Mouse (Mus musculus) neural tube, embryonic 12.5 days (tissue): ENCODE measurements at regions not wholly inside any gene's neighbourhood (a gene's known extent, or its start where the extent isn't known, plus 50 kb on each side); places are given as distances from the start of the nearest gene placed in this dataset.

Experiments used
- ATAC-seq: fragments of 200-750 bp; cut with Nextera tagmentation; 2 replicates; pipeline ENCODE4 v1.8.0; 2017; ENCODE audit warnings: low read depth, mild to moderate bottlenecking, moderate TSS enrichment, moderate library complexity; ENCODE audit not compliant: low FRiP score
- H3K27ac ChIP-seq: fragments of 300-500 bp; sonication (generic); 2 replicates; pipeline ENCODE4 v1.5.1; 2016
- H3K27me3 ChIP-seq: fragments of 300-500 bp; sonication (generic); replicated peaks from 2 replicates; pipeline ENCODE4 v1.6.1; 2016; ENCODE audit warnings: mild to moderate bottlenecking
- H3K36me3 ChIP-seq: fragments of 300-500 bp; sonication (generic); 2 replicates; pipeline ENCODE4 v1.6.1; 2016; ENCODE audit warnings: mild to moderate bottlenecking
- H3K4me1 ChIP-seq: fragments of 300-500 bp; sonication (generic); 2 replicates; pipeline ENCODE4 v1.6.1; 2016
- H3K4me2 ChIP-seq: fragments of 300-500 bp; sonication (generic); replicated peaks from 2 replicates; pipeline ENCODE4 v1.6.1; 2016; ENCODE audit warnings: mild to moderate bottlenecking
- H3K4me3 ChIP-seq: fragments of 300-500 bp; sonication (generic); 2 replicates; pipeline ENCODE4 v1.5.1; 2016
- H3K9ac ChIP-seq: fragments of 300-500 bp; sonication (generic); 2 replicates; pipeline ENCODE4 v1.6.1; 2016; ENCODE audit warnings: mild to moderate bottlenecking
- H3K9me3 ChIP-seq: fragments of 300-500 bp; sonication (generic); 2 replicates; pipeline ENCODE4 v1.6.1; 2016; ENCODE audit warnings: mild to moderate bottlenecking
- WGBS: fragments of 180-500 bp; shearing (Covaris S2); methylation state at CpG from one replicate; pipeline ENCODE4 v1.1.7; 2016; 5-methylcytosine and 5-hydroxymethylcytosine counted together

DNA sequence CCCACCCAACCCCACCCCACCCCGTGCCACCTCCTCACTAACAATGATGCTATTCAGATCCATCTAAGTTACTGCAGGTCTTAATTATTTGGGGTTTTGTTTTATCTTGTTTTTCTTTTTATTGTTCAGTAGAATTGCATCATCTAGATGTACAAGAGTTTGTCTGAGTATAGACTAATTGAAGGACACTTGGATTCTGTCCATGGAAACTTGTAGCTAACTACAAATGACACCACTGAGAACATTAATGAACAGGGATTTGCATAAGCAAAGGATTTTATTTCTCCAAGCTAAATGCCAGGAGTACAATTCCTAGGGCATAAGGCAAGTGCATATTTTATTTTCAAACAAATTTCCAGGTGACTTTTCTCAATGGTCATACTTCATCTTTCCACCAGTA is 318.4 kb upstream of the Slc7a11 start:
- 0% methylated on average over 1 of the region's 1 CpGs for WGBS
- H3K27me3 ChIP-seq, result no peaks in the 10 kb centered on the region

DNA sequence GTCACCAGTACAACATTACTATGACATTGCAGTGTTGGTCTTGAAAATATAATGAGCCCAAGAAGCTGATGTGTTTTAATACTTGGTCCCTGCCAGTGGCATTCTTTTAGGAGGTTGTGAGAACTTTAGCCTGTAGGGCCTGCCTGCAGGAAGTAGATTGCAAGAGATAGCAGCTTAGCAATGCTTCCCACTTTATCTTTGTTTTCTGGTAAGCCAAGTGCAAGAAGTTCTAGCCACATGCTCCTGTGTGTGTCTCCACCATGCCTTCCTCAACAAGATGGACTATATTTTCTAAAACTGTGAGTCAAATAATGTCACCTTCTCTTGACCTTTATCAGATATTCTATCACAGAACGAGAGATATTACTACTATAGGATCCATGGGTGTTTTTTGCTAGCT is 314.7 kb upstream of the Slc7a11 start:
- Histone ChIP-seq H3K27ac (no peak overlapping the region), H3K4me2 (no peak overlapping the region), H3K4me1 (no peaks in the 10 kb centered on the region), H3K9ac (no peak overlapping the region), H3K4me3 (no peak overlapping the region), H3K36me3 (no peaks in the 10 kb centered on the region), H3K9me3 (no peaks in the 10 kb centered on the region), H3K27me3 (no peaks in the 10 kb centered on the region)
- ATAC-seq, result no peak
- whole genome bisulfite sequencing, result 88% methylated on average over 1 of the region's 1 CpGs

More for the DNA sequence above, 318.4 kb upstream of the Slc7a11 start:
- H3K9me3 ChIP-seq, result no peaks in the 10 kb centered on the region
- H3K4me2 ChIP-seq, result no peak overlapping the region
- H3K9ac ChIP-seq, result no peak overlapping the region
- H3K4me3 ChIP-seq, result no peak overlapping the region
- H3K36me3 ChIP-seq, result no peaks in the 10 kb centered on the region
- no peaks in the 10 kb centered on the region for H3K4me1 ChIP-seq
- H3K27ac ChIP-seq, result no peak overlapping the region
- no peak for ATAC-seq

DNA sequence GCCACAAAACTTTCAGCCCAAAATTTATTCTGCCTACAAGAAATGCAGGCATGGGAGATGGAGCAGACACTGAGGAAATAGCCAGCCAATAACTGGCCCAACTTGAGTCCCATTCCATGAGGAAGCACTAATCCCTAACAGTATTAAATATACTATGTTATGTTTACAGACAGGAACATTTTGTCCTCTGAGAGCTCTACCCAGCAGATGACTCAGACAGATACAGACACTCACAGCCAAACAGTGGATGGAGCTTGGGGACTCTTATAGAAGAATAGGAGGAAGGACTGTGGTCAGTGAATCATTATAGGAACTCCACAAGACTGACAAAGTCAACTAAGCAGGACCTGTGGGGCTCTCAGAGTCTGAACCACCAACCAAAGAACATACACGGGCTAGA is 293.8 kb upstream of the Slc7a11 start:
- no peak overlapping the region for H3K9ac ChIP-seq
- H3K27ac ChIP-seq, result no peak overlapping the region
- H3K36me3 ChIP-seq, result no peaks in the 10 kb centered on the region
- ATAC-seq, result no peak
- H3K4me2 ChIP-seq, result no peak overlapping the region
- H3K4me1 ChIP-seq, result no peaks in the 10 kb centered on the region
- H3K27me3 ChIP-seq, result no peaks in the 10 kb centered on the region
- H3K9me3 ChIP-seq, result no peaks in the 10 kb centered on the region
- 88% methylated on average over 1 of the region's 1 CpGs for WGBS
- H3K4me3 ChIP-seq, result no peak overlapping the region

DNA sequence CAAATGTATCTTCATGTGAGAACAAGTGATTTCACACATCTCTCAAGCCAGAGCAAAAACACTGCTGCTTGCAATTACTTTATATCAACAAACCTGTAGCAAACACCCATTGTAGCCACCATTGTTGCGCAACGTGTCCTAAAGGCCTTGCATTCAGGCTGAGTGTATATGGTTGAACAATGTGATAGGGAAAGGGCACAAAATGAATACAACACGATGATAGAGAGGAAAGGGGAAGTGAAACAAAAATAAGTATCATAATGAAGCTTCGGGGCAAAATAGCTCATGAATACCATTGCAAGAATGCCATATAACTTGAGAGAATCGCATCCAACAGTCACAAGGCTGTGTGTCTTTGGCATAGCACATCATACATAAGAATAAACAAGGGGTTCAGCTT is 275.6 kb upstream of the Slc7a11 start:
- Histone ChIP-seq H3K4me2 (no peak overlapping the region), H3K4me1 (no peaks in the 10 kb centered on the region), H3K9ac (no peak overlapping the region), H3K27ac (no peak overlapping the region), H3K27me3 (no peaks in the 10 kb centered on the region), H3K36me3 (no peaks in the 10 kb centered on the region), H3K9me3 (no peaks in the 10 kb centered on the region), H3K4me3 (no peak overlapping the region)
- WGBS, result 90% methylated on average over 5 of the region's 5 CpGs
- ATAC-seq, result no peak

DNA sequence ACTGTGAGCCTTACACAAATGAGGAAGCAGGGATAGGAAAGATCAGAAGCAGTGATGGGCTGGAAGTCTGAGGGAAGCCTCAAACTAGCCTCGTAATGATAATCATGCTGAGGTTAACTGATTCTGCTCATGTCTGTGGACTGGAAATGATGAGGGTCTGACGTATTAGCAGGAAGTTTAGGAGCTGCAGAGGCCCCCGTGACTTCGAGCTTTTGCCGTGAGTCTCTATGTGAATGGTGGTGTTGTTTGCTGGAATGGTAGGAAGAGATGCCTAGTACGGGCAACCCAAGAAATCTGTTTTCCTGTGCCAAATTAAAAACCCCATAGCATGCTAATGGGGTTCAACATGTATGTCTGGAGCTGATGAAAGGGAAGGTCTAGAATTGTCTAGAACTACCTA is 270.0 kb upstream of the Slc7a11 start:
- Histone ChIP-seq H3K4me1 (peaks cover 4% of the 10 kb centered on the region; the same call in 1 of the 2 replicates), H3K27me3 (no peaks in the 10 kb centered on the region), H3K36me3 (no peaks in the 10 kb centered on the region), H3K4me2 (no peak overlapping the region), H3K27ac (no peak overlapping the region), H3K9me3 (no peaks in the 10 kb centered on the region), H3K9ac (no peak overlapping the region), H3K4me3 (no peak overlapping the region)
- WGBS, result 93% methylated on average over 6 of the region's 6 CpGs
- ATAC-seq, result no peak

DNA sequence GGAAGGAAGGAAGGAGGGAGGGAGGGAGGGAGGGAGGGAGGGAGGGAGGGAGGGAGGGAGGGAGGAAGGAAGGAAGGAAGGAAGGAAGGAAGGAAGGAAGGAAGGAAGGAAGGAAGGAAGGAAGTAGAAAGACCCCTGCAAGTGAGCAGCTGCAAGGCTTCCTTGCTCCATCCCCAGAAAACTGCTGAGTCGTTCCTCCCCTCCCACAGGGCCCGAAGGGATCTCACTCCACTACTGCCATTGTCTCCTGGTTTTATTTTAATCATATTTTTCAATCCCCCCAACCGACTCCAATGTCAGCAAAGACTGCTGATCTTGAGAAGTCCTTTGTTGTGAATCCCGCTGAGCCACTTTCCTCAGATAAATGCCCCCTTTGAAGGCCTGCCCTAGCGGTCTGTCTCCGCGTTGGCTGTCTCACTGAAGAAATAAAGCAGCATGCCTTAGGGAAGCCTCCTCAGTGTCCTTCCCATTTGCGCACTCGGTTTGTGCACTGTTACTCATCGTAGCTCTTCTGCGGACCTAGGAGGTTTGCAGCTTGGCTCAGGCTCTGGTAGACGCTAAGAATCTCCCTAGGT is 266.1 kb upstream of the Slc7a11 start:
- H3K9ac ChIP-seq, result no peak overlapping the region
- no peaks in the 10 kb centered on the region for H3K36me3 ChIP-seq
- no peak overlapping the region for H3K4me3 ChIP-seq
- no peak for ATAC-seq
- no peak overlapping the region for H3K27ac ChIP-seq
- H3K27me3 ChIP-seq, result no peaks in the 10 kb centered on the region
- H3K4me1 ChIP-seq, result peaks cover 4% of the 10 kb centered on the region; the same call in 1 of the 2 replicates
- no peaks in the 10 kb centered on the region for H3K9me3 ChIP-seq
- 15% methylated on average over 12 of the region's 12 CpGs for WGBS
- H3K4me2 ChIP-seq, result peak overlapping the region; percentile 33

DNA sequence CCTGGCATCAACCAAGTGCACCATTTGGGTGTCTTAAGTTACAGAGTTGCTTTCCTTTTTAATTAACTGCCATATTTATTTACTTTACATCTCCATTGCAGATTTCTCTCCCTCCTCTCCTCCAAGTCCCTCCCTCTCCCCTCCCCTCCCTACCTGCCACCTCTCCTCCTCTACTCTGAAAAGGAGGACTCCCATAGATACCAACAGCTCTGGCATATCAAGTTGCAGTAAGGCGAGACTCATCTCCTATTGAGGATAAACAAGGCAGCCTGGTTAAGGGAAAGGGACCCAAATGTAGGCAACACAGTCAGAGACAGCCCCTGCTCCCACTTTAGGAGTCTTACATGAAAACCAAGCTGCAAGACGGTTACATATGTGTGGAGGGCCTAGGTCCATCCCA is 263.3 kb upstream of the Slc7a11 start:
- no peak for ATAC-seq
- Histone ChIP-seq H3K4me3 (no peak overlapping the region), H3K4me1 (peaks cover 4% of the 10 kb centered on the region; the same call in 1 of the 2 replicates), H3K27ac (no peak overlapping the region), H3K9ac (no peak overlapping the region), H3K4me2 (no peak overlapping the region), H3K36me3 (no peaks in the 10 kb centered on the region), H3K27me3 (no peaks in the 10 kb centered on the region), H3K9me3 (no peaks in the 10 kb centered on the region)
- WGBS, result 53% methylated on average over 2 of the region's 2 CpGs

DNA sequence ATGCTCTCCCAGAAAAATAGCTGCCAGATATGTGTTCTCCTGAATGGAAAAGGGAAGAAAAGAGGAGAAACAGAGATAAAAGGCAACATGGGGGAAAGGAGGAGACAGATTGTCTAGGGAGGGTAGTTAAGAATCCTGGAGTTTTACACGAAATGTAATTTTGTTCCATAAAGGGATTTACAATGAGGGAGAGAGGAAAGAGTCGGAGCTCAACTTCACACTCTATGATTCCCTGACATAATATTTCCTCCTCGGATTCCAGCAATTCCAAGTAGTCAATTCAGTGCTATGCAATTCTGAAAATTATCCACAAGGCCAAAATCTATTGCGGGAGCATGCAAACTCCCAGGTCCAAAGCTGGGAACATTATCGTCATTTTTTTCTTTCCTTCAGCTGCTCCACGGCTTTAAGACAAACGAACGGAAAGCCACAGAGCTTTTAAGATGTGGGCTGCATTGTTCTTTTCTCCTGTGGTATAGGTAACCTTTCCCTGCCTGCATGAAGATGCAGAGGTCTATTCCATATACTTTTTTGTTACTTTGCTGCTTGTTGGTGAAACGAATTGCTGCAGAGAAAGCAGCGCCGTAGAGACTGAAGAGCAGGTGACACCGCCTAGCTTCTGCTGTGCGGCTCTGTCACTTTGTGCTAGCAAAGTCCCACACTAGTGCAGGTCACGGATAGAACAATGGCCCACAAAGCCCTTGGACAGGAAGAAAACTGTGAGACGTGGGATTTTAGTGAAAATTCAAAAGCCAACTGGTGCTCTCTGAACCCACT is 251.7 kb upstream of the Slc7a11 start:
- no peak overlapping the region for H3K4me3 ChIP-seq
- no peaks in the 10 kb centered on the region for H3K9me3 ChIP-seq
- no peak overlapping the region for H3K27ac ChIP-seq
- H3K4me1 ChIP-seq, result peaks cover 3% of the 10 kb centered on the region; the same call in 1 of the 2 replicates
- WGBS, result 74% methylated on average over 15 of the region's 15 CpGs
- no peak for ATAC-seq
- no peaks in the 10 kb centered on the region for H3K27me3 ChIP-seq
- no peaks in the 10 kb centered on the region for H3K36me3 ChIP-seq
- H3K4me2 ChIP-seq, result no peak overlapping the region
- H3K9ac ChIP-seq, result no peak overlapping the region

DNA sequence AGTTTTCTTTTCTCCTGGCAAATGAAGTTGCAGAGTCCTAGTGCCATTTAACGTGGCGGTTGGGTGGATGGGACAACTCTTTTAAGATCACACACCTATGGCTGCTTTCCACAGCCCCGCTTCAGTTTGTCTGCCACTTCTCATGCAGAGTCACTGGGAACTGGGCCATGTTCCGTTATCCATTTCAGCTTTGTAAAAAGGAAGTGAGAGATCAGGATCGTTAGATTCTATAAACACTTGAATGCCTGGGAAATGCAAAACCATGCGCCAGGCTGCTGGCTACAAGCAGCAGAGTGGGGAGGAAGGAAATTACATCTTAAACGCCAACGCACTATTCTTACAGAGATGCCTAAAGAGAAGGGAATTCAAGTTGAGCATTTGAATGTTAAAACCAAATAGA is 251.1 kb upstream of the Slc7a11 start:
- WGBS, result 57% methylated on average over 8 of the region's 8 CpGs
- ATAC-seq, result no peak
- Histone ChIP-seq H3K27ac (no peak overlapping the region), H3K9ac (no peak overlapping the region), H3K4me1 (peaks cover 3% of the 10 kb centered on the region; the same call in 1 of the 2 replicates), H3K4me2 (no peak overlapping the region), H3K36me3 (no peaks in the 10 kb centered on the region), H3K27me3 (no peaks in the 10 kb centered on the region), H3K9me3 (no peaks in the 10 kb centered on the region), H3K4me3 (no peak overlapping the region)

DNA sequence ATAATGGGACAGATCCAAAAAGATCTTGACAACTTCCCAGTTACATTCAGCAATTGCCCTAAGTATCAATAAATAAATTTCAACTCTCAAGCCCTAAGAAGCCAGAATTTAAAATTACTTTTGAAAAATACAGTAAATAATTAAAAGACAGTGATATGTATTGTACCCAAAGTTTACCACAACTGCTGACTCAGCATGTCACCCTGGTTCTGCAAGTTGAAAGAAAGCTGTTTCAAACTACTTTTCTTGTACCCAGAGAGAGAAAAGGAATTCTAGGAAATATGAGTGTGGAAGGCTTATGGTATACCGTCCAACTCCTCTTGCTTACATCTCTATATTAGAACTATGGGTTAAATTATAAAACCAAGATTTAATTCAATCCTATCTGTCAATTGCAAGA is 248.9 kb upstream of the Slc7a11 start:
- 88% methylated on average over 1 of the region's 1 CpGs for WGBS
- no peaks in the 10 kb centered on the region for H3K27me3 ChIP-seq
- peaks cover 3% of the 10 kb centered on the region; the same call in 1 of the 2 replicates for H3K4me1 ChIP-seq
- H3K9me3 ChIP-seq, result no peaks in the 10 kb centered on the region
- no peak overlapping the region for H3K4me3 ChIP-seq
- no peak for ATAC-seq
- H3K4me2 ChIP-seq, result no peak overlapping the region
- no peak overlapping the region for H3K9ac ChIP-seq
- H3K36me3 ChIP-seq, result no peaks in the 10 kb centered on the region
- H3K27ac ChIP-seq, result no peak overlapping the region

DNA sequence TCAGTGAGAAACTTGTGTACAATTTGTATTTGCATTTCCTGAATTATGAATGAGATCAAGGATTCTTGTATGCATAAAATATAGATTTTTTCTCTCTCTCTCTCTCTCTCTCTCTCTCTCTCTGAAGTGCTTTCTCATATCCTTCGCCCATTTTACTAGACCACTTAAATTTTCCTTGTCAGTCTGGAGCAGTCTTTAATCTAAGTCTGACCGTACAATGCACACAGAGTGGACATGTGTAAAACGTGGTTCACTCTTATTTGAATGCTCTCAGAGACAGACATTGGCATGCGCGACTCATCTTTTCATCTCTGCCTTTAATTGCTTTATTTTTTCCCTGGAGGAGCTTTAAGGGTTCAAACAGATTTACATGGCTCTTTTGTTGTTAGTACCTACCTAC is 247.3 kb upstream of the Slc7a11 start:
- ATAC-seq, result no peak
- H3K4me2 ChIP-seq, result no peak overlapping the region
- 70% methylated on average over 5 of the region's 5 CpGs for WGBS
- no peak overlapping the region for H3K27ac ChIP-seq
- H3K27me3 ChIP-seq, result no peaks in the 10 kb centered on the region
- no peaks in the 10 kb centered on the region for H3K36me3 ChIP-seq
- no peaks in the 10 kb centered on the region for H3K9me3 ChIP-seq
- peaks cover 3% of the 10 kb centered on the region; the same call in 1 of the 2 replicates for H3K4me1 ChIP-seq
- no peak overlapping the region for H3K9ac ChIP-seq
- H3K4me3 ChIP-seq, result no peak overlapping the region

DNA sequence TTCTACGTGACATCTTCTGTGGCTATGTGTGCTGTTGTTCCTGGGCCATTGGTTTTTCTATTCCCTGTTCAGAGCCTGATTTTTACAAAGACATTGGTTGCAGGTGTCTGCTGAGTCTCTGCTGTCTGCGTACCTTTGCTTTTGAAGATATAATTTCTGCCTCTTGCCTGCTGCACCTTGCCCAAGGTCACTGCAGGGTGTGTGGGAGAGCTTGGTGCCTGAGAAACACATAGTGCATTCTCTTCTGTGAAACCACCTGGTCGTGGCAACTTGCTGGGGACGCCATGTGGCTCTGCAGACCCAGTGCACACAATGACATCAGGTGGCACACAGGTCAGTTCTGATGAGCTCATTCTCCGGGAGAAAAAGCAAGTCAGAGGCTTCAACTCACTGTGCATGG is 246.0 kb upstream of the Slc7a11 start:
- Histone ChIP-seq H3K4me2 (no peak overlapping the region), H3K9me3 (no peaks in the 10 kb centered on the region), H3K36me3 (no peaks in the 10 kb centered on the region), H3K27ac (no peak overlapping the region), H3K27me3 (no peaks in the 10 kb centered on the region), H3K9ac (no peak overlapping the region), H3K4me1 (no peaks in the 10 kb centered on the region), H3K4me3 (no peak overlapping the region)
- WGBS, result 86% methylated on average over 5 of the region's 5 CpGs
- no peak for ATAC-seq

DNA sequence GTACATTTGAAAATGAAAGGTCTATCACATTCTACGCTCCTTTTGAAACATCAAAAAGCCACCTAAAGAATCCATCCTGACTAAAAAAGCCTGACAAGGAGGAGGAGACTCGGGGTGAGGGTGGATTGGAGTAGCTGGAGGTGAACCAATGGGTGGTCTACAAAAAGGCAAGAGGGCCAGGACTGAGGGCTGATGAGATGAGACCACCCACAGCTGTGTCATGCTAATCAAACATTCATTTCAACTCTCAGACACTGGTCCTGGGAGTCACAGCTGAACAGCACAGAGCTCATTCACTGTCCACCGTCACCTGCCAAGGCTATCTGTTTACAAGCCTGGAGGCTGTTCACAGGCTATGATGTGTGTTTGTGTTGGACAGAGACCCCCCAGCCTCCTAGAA is 244.3 kb upstream of the Slc7a11 start:
- Histone ChIP-seq H3K4me3 (no peak overlapping the region), H3K9ac (no peak overlapping the region), H3K36me3 (no peaks in the 10 kb centered on the region), H3K9me3 (no peaks in the 10 kb centered on the region), H3K4me2 (no peak overlapping the region), H3K27me3 (no peaks in the 10 kb centered on the region), H3K27ac (no peak overlapping the region), H3K4me1 (no peaks in the 10 kb centered on the region)
- no peak for ATAC-seq
- WGBS, result 57% methylated on average over 3 of the region's 3 CpGs
